Mouse (Mus musculus): Measurements from ENCODE around the gene Olfr1437.
"Not testable (repeated sequence)": the region's sequence is repeated elsewhere in the genome, so short reads cannot be mapped to it uniquely, and the experiment has no call there.

Olfr1437 gene

DNA sequence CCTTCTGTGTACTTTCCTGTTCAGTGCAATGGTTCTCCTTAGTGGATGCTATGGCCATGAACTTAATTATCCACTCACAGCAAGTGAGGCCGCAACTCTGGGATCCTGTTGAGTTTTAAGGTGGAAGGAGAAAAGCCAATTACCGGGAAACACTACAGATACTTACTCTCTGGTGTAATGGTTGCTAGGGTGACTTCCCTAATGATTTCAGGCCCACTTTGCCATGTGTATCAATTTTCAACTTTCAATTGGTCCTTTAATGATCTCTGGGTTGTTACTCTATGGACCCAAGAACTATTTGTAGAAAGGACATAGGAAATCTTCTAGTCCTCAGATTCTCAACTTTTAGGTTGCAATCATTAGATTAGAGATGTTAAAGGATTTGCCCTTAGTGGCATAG is at the start of gene Olfr1437:
Gene Olfr1437 (minus strand): TSS at position 101 of the 400 bp plus-strand sequence.
- DNase-seq (ENCODE audit: low read depth, low spot score), result no peak

DNA sequence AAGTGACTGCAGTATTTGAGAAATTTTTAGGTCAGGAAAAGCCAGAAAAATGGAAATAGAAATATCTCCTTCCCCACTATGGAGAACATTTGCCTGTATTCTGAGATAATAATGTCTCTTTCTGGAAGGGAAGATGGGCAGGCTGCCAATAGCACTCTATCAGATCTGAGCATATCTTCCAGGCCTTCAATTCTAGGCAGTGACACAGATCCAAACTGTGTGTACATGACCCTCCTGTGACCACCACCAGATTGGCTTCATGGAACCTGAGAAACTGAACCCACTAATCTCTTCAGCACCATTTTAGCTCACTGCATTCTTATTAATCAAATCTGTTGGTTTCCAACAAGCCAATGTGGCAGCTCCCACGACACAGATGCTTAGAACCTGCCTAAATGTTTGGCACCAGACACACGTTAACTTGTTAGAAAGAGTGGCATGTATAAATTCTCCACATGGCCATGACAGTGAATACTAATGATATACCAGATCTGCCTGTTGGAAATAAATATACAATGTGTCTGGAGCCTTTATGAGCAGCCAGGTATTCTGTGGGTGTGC is 49.6 kb upstream of the Olfr1437 start:
- no peak for DNase-seq (ENCODE audit: low read depth, low spot score)

DNA sequence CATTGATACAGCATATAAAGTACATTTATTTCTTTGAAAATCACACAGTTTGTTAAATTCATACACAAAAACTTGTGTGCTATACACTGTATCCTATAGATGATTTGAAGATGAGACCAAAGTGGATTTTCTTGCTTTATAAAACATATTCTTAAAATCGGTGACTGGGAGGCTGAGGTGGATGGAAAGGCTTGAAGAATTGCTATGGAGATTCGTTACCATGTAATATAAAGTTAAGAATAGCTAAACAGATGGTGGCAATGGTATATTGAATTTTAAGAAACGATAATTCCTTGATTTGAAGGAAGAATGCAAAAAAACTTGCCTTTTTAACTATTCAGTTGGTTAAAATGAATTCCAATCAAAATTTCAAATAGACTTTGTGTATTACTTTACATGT is 48.1 kb upstream of the Olfr1437 start:
- DNase-seq (ENCODE audit: low read depth, low spot score), result no peak

DNA sequence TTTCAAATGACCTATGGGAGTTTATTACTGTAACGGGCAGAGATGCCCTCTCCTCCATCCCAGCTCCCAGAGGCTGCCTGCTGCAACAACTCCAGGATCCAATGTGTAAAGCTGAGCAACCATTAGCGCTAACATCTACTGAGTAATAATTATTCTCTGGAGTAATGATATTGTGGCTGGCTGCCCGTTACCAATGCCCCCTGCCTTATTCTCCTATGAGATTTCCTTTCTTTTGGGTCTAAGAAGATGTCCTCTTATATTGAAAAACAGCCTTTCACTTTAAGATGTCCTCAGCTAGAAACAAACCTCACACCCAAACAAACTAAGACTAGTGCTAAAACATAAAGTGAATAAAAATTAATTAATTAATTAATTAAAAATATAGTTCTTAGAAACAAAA is 10.9 kb upstream of the Olfr1437 start, which contains the start of gene Olfr1438-ps1:
Gene Olfr1438-ps1 (minus strand): TSS at position 101 of the 400 bp plus-strand sequence.
- DNase-seq (ENCODE audit: low read depth, low spot score), result no peak

DNA sequence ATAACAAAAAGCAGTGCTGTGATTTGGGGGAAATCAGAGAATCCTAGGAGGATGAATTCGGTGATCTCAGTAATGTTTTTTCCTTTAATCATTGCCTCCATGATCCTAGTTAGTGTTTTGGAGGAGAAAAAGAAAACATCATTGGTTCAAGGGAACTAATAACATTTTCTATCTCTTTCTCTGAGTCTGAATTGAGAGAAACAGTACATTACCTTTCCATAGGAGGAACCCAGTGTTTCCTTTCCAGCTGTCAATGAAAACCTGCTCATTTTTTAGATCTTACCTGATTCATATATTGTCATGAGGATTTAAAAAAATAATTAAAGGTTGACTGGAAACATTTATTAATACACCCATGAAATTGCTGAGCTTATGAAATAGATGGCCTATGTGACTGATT is 25.9 kb downstream of the Olfr1437 start, which contains the start of gene Olfr1436:
Gene Olfr1436 (minus strand): TSS at position 101 of the 400 bp plus-strand sequence.
- DNase-seq (ENCODE audit: low read depth, low spot score), result not testable (repeated sequence)

DNA sequence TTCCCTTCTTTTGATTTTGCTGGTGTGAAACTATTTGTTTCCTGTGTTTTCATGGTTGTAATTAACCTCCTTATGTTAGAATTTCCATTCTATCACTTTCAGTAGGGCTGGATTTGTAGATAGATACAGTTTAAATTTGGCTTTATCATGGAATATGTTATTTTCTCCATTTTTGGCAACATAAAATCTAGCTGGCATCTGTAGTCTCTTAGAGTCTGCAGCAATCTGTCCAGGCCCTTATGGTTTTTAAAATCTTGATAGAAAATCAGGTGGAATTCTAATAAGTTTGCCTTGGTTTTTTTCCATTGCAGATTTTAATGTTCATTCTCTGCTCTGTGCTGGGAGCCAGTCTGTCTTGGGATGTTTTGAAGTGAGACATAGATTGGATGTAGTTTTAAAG is 31.9 kb downstream of the Olfr1437 start:
- DNase-seq (ENCODE audit: low read depth, low spot score), result no peak

DNA sequence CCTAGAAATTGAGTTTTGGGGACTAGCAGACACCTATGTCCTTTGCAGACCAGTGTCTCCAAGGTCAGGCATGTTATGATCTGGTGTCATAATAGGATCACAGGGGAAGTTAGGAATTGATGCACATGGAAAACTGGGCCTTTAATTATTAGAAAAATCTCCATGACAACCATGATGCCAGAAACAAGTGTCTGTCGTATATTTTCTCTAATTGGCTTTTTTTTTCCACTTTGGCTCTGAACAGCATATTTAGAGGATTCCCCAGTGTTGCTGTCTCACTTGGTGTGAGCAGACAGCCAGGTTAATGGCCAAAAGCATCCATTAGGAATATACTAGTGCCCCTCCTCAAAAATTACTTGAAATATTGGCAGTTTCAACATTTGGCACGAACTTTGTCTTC is 45.3 kb downstream of the Olfr1437 start, which contains the start of gene Olfr1434:
Gene Olfr1434 (plus strand): TSS at position 301 of the 400 bp plus-strand sequence.
- no peak for DNase-seq (ENCODE audit: low read depth, low spot score)
